Mouse (Mus musculus) adrenal gland, adult 8-10 months (tissue): ENCODE measurements around the gene Scrg1. TPM values are rescaled to one million over a fixed set of nuclear protein-coding genes. Genes with fewer than 3 reads are reported as not detected.
"Not testable (repeated sequence)": the region's sequence is repeated elsewhere in the genome, so short reads cannot be mapped to it uniquely, and the experiment has no call there.

Source experiments
- DNase-seq: peaks from one replicate; pipeline ENCODE4 v3.0.0; 2022
- total RNA-seq, 4 experiments: library from RNA; stranded (reverse); gene quantifications; 2 replicates each; pipeline ENCODE4 v1.2.4; 2022

Scrg1 gene
- total RNA-seq: under 1 TPM in 2 of 4 experiments, not detected in 2; 0.59 to 0.75 TPM

GRCm38 (mm10) chr8:57455765-57456164 is at the start of gene Scrg1:
TSS of gene Scrg1 (plus strand) at chr8:57455923.
- DNase-seq: no peak

DNA sequence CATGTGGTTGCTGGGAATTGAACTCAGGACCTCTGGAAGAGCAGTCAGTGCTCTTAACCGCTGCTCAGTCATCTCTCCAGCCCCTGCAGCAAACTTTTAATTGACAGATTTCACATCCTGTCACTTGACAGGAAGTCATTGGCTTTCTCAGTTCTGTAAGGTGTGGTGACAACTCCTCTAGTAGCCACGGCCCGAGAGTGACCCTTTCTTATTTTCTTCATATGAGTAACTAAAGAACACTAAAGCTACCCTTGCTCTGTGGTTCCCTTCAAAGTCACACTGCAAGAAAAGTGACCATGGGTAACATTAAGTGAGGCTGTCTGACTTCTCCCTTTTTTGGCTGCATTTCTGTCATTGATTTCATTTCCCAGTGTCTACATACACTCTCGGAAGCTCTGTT is 49.4 kb upstream of the Scrg1 start:
- no peak for DNase-seq

DNA sequence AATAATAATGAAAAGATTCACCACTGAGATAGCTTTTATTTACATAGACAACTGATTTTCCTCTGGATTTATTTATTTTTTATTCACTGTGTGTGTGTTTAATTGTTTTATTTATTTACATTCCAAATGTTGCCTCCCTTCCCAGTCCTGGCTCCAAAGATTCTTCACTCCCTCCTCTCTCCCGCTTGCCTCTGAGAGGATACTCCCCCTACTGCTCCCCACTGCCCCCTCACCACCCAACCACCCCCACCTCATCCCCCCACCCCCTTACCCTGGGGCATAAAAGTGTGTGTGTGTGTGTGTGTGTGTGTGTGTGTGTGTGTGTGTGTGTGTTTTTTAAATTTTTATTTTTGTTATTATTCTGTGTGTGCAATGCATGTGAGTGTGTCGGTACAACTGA is 46.4 kb upstream of the Scrg1 start:
- DNase-seq: no peak

- no peak for DNase-seq
Observed at GRCm38 (mm10) chr8:57409779-57410472, 45.8 kb upstream of the Scrg1 start.

DNA sequence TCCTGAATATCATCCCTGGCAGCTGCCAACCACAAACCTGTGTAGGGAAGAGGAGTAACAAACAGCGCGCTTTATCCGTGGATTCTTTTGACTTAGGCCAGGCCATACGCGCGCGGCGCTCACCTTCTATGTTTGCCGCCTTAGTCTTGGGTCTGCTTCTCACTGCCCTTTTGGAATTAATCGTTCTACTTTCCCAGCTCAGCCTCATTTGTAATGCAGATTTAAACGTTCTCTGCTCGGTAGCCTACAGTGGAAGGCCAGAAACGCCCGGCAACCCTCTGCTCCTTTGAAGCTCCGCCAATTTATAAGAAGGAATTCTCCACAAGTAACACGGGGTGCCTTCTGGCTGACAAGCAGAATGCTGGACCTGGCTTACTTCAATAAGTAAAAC is 45.3 kb upstream of the Scrg1 start:
- no peak for DNase-seq

DNA sequence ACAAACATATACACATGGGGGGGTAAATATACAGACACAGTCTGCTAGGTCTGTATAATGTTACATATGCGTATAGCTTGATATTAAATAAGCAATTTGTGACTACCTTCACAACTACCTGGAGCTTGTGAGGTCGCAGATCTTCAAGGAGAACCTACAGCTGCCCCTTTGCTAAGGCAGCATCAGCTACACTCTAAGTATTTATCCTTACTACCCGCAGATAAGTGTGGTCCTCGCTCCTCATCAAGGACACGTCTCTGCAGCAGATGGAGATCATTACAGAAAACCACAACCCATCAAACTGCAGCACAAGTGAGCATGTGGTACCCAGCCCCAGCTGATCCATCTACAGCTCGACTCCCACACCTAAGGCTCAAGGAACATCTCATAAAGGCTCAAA is 44.4 kb upstream of the Scrg1 start:
- no peak for DNase-seq

GRCm38 (mm10) chr8:57416827-57417226 is 38.9 kb upstream of the Scrg1 start:
- DNase-seq: no peak

DNA sequence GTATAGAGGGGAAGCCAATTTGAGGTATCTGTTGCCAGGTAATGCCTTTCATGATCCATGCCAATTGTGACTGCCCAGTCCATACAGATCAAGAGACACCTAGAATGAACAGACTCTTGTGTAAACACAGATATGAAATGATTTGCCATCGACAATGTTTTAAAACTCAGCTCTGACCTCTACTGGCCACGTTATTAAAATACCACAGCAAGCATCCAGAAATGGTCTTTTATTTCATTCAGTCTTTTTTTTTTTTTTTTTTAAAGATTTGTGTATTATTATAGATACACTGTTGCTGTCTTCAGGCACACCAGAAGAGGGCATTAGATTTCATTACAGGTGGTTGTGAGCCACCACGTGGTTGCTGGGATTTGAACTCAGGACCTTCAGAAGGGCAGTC is 29.6 kb upstream of the Scrg1 start:
- DNase-seq: no peak

GRCm38 (mm10) chr8:57427581-57428366 is 27.9 kb upstream of the Scrg1 start:
- DNase-seq: no peak

GRCm38 (mm10) chr8:57428566-57428965 is 27.2 kb upstream of the Scrg1 start:
- no peak for DNase-seq

DNA sequence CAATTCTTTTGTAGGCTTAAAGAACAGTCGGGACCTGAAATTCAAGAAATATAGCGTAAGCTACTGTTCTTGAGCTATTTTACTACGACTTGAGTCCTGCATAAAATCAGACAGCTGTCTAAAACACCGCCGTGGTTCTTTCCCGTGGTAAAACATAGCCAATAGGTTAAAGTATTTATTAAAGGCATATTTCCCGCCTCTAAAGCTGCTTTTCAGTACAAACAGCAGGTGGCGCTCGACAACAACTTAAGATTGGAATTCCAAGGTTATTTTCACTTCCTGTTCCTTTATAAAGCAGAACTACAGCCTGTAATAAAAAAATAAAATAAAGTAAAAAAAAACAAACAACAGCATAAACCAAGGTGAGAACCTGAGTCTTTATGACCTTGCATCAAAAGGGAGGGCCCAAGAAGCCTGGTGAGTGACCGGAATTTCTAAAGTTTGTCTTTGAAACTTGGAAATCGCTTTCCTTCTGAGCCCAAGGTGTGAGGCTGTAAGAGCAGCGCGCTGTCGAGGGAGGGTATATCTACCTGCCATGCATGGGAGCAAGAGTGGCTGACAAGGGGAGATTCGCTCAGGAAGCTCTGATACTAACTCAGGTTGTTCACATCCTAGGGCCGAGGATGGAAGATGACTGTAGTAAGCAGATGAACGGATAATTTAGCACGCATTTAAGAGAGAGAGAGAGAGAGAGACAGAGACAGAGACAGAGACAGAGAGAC is 26.4 kb upstream of the Scrg1 start:
- DNase-seq: peak; percentile 46

- DNase-seq: not testable (repeated sequence)
Observed at GRCm38 (mm10) chr8:57429888-57430274, 25.8 kb upstream of the Scrg1 start.

DNA sequence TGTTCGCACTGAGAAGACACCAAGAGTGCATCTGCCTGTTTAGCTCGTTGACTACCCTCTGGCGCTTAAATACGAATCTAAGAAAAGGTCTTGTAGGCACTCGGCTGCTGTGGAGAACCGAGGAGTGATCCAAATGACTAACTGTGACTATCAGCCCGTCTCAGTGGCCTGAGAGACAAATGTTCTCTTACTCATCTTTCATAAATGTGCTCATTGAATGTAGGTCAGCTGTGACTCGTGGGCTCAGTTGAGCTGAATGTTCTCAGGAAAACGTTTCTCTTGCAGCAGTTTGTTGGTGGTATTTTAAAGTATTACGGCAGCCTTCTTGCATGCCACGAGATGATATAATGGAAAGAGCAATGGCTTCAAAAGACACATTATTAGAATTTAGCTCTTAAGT is 24.8 kb upstream of the Scrg1 start:
- DNase-seq: peak; percentile 33

GRCm38 (mm10) chr8:57432802-57433201 is 22.9 kb upstream of the Scrg1 start:
- no peak for DNase-seq

DNA sequence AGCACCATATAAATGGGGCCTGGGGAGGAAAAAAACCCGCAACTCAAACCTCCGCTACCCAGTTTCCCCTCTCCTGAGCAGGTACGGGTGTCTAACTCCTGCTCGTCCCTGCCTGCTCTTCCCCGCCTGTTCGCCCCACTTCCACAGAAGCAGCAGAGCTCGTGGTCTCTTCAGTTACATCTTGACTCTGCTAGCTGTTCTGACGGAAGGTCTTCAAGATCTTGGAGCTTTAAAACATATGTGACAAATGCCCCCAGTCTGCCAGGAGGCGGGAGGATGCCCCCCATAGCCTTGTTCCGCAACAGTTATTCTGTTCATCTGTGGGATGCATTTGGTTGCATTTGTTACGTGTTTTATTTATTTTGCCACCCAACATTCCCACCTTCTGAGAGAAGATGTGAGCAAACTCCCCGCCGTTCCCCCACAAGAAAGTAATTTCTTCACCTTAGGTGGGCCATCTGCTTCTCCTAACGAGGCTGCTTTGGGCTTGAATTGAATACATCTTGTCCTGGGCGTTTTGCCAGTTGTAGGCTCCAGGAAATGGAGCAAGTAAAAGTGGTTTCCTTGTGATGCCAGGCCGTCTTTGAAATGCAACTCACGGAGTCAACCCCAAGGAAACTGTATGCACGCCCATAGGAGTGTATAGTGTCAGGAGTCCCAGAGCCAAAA is 19.8 kb upstream of the Scrg1 start:
- no peak for DNase-seq

GRCm38 (mm10) chr8:57436437-57436796 is 19.3 kb upstream of the Scrg1 start:
- DNase-seq: no peak

GRCm38 (mm10) chr8:57441131-57441530 is 14.6 kb upstream of the Scrg1 start:
- DNase-seq: no peak

DNA sequence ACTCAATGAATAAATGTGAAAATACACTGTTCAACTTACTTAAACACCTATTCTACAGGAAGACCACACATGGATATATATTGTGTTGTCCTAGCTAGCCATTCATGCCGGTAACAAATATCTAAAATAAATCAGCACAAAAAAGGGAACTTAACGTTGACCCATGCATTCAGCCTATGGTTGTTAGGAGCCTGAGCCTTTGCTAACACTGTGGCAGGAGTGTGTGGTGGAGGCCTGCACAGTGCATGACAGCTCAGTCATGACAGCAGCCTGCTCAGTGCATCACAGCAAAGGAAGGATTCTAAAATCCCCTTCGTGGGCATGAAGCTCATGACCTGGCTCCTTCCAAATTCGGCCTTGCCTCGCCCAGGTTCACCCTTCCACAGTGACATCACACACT is 14.2 kb upstream of the Scrg1 start:
- DNase-seq: no peak

DNA sequence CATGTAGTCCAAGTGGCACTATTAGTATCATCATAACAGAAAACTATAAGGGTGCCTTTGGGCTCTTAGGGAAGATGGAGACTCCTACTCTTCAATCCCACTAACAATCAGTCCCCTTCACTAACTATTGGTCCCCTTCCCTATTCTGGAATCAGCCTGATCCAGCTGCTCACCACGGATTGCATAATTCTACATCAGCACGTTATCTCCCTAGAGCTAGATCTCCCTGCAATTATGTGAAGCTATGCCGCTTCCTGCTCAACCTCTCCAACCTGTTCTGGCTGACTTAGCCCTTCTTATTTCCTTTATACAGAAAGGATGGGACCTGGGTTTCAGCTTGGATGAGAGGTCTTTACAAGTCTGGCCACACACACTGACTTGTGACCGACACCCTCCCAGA is 12.4 kb upstream of the Scrg1 start:
- no peak for DNase-seq

DNA sequence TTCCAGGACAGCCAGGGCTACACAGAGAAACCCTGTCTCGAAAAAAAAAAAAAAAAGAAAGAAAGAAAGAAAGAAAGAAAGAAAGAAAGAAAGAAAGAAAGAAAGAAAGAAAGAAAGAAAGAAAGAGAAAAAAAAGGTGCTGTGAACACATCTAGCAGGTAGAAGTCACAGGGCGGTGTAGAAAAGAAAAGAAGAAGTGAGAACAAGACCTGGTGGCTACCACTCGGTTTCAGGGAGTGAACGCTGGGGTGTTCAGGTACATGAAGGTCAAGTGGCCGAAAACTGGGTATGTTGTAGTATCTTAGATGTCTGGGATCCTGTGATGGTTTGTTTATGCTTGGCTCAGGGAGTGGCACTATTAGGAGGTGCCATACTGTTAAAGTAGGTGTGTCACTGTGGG is 9.8 kb upstream of the Scrg1 start:
- not testable (repeated sequence) for DNase-seq

GRCm38 (mm10) chr8:57450726-57451125 is 5.0 kb upstream of the Scrg1 start:
- no peak for DNase-seq

- no peak for DNase-seq
Observed at GRCm38 (mm10) chr8:57451896-57452295, 3.8 kb upstream of the Scrg1 start.

DNA sequence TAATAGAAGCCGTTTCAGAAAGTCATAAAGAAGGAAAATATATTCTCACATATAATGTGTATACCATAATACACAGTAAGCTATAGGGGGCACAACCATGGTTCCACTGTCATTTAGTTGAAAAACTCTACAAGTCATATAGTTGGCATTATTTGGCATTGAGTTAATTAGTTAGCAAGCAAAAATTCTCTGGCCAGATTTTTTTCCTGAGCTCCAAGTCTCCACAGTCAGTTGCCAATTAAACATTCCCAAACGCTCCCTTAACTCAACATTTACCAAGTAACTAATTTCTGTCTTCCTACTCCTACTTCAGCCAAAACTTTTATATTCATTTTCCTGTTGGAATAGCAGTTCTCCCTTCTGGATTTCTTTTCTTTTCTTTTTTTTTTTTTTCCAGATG is 2.4 kb upstream of the Scrg1 start:
- DNase-seq: no peak
